Mouse (Mus musculus) spleen, postnatal 14 days (tissue): ENCODE data around the gene Sntb2.
"Not testable (repeated sequence)": the region's sequence is repeated elsewhere in the genome, so short reads cannot be mapped to it uniquely, and the experiment has no call there.

Source experiments
- DNase-seq, 2 experiments: peaks; one replicate each; pipeline ENCODE4 v3.0.0; 2021 to 2022; ENCODE audit warnings: low spot score in 2 of 2

The Sntb2 gene

DNA sequence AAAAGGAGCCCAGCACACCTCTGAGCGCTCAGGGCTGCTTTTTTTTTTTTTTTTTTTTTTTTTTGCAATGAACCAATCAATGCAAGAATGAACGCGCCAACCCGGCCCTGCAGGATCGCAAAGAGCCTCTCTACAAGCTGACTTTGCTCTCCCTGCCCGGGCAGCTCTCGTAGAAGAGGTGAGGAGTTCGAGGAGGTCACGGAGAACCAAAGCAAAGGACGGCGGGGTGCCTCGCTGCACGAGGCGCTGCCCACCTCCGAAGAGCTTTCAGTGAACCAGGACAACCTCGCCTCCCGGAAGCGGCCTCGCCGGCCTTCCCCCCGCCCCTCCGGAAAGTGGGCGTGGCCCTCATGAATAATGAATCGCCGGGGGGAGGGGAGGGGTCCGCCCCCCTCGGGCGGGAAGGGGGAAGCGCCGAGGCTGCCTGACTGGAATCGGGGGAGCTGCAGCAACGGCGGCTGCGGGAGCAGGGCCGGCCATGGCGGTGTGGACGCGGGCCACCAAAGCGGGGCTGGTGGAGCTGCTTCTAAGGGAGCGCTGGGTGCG, at the start of gene Sntb2:
Gene Sntb2, plus strand, starts transcription at position 427 of the 546 bp plus-strand sequence.
- peak; percentile 73 to 75 for DNase-seq

DNA sequence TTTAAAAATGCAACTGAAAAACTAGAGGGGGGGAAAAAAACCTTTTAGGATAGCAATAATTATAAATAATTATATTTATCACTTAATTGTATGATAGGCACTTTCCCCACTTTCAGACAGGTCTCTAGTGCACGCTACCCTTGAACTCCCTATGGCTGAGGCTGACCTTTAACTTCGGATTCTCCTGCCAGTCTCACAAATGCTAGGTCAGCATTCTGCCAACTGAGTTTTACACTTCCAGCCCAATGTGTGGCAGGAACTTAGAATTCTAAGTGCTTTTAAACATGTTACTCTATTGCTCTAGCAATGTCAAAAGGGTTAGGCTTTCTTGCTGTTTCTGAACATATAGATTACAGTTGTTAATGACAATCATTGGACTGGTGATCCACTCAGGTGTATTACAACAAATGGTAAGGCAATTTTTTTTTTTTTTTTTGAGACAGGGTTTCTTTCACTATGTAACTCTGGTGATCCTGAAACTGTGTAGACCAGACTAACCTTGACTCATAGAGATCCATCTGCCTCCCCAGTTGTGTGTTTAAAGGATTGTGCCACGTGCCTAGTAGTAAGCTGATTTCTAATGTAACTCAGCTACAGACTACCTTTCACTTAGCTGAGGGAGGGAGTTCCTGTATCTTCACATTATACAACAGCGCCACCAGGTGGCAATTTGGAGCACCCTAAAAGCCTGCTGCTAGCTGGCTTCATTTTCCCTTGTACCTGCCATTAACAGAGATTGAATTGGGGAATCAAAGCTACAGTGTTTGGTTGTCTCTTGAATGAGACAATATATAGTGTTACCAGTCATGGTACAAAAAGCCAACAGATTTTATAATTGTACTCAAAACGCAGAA, 48.0 kb upstream of the Sntb2 start:
- DNase-seq = peak; percentile 39 to 72

DNA sequence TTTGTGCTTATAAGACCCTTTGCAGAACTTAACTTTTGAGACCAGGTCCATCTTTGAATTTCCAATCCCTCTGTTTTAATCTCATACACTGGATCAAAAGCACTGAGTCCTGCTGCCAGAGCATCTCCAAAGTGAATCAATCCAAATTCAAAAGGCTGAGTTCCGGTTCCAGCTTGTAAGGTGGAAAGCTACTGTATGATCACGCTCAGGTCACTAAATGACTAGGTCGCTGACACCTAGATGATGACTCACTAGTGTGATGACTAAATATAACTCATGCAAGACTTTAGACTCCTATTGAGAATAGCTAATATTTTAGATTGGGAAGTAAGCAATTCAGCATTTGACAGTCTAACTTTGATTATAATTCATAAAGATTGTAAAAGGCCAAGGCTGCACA, 46.7 kb upstream of the Sntb2 start:
- DNase-seq = no peak

DNA sequence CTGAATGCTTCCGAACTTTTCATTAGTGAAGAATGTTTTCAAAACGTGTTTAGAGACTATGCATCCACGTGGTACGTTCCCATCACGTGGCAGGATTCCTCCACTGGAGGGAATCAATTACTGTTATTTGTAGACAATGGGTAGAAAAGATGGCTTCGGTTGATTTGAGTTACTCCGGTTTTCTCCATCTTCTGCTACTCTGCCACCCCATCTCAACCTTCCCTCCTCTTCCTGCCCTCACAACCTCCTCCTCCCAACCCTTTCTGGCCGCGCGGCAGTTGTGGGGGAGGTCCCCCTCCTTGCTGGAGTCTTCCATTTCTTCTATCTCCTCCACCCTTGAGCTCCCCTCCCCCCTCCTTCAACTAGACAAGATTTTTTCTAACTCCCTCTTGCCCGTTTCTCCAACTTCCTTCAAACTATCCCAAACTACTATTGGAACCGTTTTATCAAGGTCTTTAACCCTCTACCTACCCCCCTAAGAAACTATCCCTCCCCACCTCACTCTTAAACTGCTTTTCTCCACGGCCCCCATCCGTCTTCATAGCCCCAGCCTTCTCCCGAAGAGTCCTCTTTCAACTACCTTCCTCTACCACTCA, 43.2 kb upstream of the Sntb2 start:
- no peak for DNase-seq

DNA sequence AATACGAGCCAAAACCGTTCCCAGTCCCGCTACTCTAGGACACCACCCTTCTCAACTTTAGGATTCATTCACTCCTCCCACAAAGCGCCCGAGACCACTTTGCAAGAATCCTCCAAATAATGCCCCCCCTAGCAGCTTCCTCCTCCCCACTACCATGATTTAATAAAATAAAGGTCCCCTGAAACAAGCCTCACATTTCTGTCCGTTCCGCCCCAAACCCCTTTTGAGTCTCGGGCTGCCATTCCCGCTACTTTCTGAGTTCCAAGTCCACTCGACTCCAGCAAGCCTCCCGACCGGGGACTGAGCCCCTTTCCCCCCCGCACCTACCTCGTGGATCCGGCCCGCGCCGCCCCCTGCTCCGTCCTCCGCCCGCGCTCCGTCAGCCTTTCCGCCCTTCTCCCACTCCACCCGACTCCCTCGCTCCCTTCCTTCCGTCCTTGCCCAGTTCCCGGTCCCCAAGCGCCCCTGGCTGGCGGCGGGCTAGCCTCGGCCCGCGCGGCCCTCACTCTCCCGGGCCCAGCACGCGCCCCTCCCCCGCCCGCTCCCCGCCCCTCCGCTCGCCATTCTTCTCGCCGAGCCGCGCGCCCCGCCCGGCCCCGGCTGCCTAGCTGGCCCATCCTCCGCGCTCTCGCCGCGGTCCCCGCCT, 42.6 kb upstream of the Sntb2 start:
- DNase-seq = peak; percentile 24 to 38

DNA sequence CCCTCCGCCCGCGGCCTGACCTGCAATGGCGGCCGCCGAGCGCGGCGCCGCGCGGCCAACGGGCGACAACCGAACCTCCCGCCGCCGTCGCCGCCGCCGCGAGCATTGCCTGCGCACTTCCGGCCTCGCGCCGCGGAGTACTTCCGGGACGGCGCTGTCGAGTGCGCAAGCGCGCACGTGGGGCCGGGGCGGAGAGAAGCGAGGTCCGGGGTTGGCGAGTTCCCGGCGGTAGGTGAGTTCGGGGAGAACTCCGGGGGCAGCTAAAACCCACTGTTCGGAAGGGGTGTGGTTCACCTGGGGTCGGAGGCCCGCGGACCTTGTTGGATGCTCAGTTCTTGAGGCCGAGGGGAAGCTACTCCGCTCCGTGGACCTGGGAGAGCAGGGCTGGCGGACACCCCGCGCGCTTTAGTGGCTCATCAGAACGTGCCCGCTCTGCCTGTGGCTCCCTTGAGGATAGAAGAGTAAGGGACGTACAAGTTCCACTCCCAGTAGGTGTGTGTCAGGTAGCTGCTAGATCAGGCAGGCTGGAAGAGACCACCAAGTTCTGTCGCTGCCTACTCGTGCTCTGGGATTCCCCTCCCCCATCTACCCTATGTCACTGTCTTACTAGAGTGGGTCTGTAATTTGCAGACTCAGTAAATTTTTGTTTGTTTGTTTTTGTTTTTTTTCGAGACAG, 41.9 kb upstream of the Sntb2 start, which contains the start of gene Utp4:
Gene Utp4, plus strand, starts transcription at position 156 of the 676 bp plus-strand sequence.
- peak; percentile 73 to 84 for DNase-seq

DNA sequence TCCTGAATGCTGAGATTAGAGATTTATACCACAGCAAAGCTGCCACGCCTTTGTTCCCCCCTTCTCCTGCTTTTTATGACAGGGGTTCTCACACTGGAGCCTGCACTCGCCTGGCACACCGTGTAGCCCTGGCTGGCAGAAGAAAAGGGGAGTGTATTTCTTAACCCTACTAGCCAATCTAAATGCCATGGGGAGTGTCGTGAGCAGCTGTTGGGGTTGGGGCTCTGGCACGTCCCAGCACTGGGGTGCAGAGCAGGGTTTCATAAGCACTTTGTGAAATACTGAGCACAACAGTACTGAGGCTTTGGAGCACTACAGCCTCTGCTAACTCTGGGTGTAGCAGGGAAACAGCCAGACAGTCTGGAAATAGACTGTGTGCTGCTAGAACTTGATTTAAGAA, 36.1 kb upstream of the Sntb2 start:
- DNase-seq = no peak

DNA sequence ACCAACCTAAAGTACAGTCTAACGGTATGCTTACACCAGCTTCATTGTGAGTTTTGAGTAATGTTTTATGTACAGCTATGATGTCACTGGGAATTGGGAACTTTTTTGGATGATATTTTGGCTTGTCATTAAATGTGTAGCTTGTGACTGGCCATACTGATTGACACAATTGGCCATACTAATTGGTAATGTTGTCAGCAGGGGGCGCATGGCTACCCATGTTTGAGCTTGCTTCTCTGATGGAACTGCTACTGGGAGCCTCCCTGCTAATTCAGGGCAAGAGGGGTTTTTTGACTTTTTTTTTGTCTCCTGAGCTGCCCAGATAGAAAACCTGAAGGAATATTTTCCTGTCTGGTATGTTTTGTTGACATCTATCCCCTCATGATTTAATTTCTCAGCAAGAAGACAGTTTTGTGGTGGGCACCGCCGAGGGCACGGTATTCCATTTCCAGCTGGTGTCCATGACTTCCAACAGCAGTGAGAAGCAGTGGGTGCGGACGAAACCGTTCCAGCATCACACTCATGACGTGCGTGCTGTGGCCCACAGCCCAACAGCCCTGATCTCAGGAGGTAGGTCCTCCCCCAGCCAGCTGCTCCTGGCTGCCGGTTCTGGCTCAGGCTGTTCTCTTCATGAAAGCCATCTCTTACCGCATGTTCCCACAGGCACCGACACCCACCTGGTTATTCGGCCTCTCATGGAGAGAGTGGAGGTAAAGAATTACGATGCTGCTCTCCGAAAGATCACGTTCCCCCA, 29.6 kb upstream of the Sntb2 start:
- DNase-seq = peak in 1 of 2 experiments; percentile 44

DNA sequence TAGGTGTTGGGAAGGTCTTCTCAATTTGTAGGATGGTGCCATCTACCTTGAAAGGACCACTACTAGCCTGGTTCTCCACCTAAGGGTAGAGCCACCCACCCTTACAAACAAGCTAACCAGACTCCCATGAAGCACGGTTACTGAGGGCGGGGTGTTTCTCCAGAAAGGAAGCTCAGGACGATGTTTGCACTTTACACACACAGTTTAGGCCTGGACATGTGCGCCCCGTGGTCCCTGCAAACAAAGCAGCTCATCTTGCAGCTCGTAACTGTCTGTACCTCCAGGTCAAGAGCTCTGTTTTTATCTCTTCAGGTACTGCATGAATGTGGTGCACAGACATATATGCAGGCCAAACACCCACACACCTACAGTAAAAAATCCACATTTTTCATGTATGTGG, 28.9 kb upstream of the Sntb2 start:
- DNase-seq = no peak

DNA sequence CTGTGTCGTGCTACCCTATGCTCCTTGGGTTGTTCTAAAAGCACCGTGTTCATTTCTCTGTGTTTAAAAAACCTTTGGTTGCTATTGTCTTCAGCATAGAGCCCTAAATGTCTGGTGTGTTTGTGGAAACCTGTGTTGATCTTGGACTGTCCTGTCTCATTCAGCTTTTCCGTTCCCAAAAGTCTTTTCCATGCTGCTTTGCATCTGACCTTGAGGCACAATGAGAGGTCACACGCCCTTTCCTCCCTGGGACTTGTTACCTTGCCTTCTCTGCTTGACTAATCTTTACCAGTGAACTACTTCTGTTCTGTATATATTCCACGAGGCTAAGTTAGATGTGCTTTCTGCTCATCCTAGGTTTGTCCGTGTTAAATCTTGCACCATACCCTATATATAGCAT, 28.1 kb upstream of the Sntb2 start:
- no peak for DNase-seq

DNA sequence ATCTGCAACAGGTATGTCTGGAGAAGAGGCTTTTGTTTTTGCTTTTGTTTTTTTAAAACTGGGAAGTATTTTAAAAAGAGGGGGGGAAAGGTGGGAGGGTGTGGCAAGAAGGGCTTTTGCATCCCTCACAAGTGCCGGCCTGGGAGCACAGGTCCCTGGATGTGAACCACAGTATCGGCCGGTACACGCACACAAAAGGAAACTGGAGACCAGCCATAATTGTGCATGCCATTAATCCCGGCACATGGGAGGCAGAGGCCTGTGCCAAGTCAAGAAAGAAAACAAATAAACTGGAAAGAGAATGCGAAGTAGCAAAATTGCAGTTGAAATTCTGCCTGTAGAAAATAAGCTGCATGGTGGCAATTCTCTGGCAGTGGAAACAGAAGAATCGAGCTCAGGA, 27.3 kb upstream of the Sntb2 start:
- no peak for DNase-seq

DNA sequence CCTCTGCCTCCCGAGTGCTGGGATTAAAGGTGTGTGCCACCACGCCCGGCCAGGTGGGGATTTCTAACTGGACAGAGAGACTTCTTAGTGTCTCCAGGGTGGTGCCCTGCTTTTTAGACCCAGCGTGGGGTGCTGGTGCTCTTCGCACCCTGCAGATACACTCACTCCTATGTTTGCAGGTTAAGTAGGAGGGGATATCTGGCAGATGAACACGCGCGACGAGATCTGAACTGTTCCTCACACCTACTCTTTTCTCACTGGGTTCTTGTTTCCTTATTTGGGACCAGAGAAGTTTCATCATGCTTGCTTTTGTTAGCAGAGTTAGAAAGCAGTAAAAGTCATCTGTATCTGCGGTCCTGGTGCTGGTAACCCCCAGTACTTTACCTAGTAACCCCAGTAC, 21.9 kb upstream of the Sntb2 start:
- no peak for DNase-seq

DNA sequence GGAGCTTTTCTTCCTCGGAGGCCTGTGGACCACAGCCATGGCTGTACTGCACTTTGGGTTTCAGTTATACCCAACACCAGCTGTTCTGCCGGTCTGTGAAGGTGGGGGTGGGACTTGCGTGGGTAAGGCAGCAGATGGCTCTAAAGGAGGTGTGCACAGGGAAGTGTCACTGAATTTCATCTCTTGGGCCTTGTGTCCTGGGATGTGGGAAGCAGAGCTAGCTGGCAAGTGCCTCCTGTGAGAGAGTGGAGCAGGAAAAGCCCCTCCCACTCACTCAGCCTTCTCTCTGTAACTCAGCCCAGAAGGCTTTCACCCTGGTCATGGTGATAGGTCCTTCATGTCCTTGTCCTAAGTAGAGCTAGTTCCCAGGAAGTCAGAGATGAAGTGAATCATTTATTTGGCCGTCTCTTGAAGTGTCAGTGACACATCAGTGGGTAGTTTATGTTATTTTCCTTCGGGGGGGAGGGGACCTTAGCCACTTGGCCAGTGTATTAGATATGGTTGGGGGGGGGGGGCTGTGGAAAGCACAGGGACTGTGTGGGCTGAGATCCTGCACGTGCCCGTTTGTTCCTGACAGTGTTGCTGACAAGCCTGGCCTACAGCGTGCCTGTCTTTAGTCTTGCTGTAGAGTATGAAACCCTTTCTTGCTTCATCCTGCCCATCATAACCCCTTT, 15.7 kb upstream of the Sntb2 start:
- no peak for DNase-seq

DNA sequence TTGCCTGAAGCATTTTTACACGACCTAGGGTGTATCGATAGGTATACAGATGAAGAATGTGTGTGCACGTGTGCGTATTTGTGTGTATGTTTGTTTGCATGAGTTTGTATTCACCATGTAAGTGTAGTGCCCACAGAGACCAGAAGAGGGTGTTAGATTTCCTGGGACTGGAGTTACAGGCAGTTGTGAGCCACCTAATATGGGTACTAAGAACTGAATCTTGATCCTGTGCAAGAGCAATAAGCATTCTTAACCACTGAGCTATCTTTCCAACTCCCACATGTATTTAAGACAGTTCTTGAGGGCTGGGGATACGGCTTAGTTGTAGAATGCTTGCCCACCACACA, 15.2 kb upstream of the Sntb2 start:
- DNase-seq = no peak

DNA sequence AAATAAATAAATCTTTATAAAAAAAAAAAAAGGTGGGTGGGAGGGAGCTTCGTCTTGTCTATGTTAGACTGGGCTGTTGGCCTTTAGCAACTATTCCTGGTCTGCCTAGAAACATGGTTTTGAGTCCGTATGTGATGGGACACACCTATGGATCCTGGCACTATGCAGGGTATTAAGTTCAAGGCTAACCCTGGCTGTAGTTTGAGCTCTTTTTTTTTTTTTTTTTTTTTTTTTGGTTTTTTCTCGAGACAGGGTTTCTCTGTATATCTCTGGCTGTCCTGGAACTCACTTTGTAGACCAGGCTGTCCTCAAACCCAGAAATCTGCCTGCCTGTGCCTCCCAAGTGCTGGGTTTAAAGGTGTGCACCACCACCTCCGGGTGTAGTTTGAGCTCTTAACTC, 11.5 kb upstream of the Sntb2 start:
- no peak for DNase-seq

DNA sequence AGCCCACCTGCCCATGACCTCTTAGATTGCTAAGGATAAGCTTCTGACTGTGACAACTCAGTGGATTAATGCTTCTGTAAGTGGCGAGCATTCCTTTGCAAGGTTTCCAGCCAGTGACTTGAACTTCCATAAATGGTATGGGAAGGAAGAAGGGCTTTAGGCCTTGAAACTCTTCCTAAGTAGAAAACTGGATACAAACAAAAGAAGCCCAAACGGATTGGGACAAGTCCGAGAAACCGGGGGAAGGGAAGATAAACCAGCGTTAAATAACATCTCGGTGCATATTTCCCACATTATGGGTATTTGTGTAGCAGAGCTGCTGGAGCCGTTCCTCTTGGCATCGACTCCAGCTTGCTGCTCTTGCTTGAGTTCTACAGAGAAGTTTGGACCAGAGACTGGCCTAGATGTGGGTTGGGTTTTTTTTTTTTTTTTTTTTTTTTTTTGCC, 10.6 kb upstream of the Sntb2 start:
- DNase-seq = no peak

DNA sequence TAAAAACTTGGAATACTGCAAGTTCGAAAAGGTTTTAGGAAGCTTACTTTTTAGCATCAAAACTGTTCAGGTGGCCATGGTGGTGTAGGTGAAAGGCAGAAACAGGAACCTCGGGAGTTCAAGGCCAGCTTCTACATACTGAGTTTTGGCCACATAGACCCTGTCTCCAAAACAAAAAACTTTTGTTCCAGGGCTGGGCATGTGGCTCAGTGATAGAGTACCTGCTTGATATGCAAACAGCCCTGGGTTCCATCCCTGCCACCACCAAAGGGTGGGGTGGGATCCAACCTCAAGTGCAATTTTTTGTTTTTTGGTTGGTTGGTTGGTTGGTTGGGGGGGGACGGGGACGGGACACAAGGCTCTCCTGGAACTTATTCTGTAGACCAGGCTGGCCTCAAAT, 10.1 kb upstream of the Sntb2 start:
- no peak for DNase-seq

DNA sequence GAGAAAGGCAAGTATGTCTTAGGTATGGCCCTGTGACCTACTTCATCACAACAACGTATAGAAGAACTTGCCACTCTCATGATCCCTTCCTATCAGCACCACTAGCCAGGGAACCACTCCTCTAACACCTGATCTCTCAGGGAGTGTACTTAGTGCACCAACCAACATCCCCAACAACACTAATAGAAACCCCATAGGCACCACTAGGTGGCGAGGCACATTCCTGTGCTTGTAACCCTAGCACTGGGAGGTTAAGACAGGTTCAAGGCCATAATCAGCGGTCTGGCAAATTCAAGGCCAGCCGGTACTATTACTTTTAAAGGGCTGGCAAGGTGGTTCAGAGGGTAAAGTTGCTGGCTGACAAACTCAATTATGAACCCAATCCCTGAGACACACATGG, 8.3 kb upstream of the Sntb2 start:
- no peak for DNase-seq

DNA sequence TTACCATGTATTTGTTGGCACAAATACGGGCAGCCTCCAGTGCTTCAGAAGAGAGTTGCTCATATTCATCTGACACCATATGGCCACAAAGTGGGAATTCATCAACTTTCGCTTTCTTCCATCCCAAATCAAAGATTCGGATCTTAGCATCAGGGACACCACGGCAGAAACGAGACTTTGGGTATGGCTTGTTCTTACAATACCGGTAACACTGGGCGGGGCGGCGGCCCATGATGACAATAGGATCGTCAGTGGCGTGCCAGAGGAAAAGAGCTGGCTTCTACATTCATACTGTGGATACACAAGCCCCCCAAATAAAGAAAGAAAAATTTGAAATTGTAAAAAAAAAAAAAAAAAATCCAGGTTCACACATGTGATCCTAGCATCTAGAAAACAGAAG, 7.4 kb upstream of the Sntb2 start:
- DNase-seq = not testable (repeated sequence)

DNA sequence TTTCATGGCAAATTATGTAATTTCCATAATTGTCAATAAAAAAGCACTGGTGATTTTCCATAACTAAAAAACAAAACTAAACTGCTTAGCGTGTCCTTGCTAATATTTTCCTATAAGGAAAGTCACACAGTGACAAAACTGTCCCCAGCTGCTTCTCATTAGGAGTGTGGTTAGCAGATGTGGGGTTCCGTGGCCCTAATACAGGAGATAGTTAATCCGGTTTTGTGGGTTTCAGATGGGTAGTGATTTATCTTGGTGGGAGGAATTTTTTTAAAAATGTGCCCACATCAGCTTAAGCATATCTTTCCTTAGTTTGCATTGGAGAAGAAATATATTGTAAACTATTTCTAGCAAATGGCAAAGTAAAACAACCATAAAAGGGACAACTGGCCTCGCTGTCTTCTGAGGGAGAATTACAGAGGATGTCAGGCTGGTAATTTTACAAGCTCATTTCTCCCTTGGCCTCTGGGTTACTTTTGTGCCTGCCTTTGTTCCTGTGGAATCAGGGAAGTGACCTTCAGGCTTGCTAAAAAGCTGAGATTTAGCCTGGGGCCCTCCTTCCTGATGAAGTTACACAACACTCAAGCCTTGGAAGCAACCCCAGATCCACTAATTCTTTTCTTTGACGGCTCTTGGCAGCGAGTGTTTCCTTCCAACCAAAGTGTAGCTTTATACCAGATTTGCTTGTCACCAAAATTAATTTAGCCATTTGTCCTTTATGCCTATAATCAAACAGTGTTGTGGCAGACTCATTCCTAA, 6.2 kb upstream of the Sntb2 start:
- no peak for DNase-seq
